Mouse (Mus musculus) myocyte (in vitro differentiated cells): ENCODE results near the gene Syngr1. TPM values are rescaled to one million over a fixed set of nuclear protein-coding genes. Genes with fewer than 3 reads are reported as not detected.

Source experiments
- H3K27me3 ChIP-seq: one replicate; pipeline ENCODE4 v1.6.1; 2011; ENCODE audit not compliant: control insufficient read depth, insufficient read depth, insufficient read length
- H3K36me3 ChIP-seq: one replicate; pipeline ENCODE4 v1.6.1; 2011; ENCODE audit not compliant: control insufficient read depth, insufficient read depth
- H3K4me2 ChIP-seq: one replicate; pipeline ENCODE4 v1.6.1; 2011; ENCODE audit warnings: low read depth, control low read depth
- H3K4me3 ChIP-seq: one replicate; pipeline ENCODE4 v1.5.1; 2011; ENCODE audit warnings: mild to moderate bottlenecking, control low read depth, moderate library complexity
- H3K79me2 ChIP-seq: one replicate; pipeline ENCODE4 v1.6.1; 2011; ENCODE audit not compliant: control insufficient read depth, insufficient read depth
- H3ac ChIP-seq: one replicate; pipeline ENCODE4 v1.6.1; 2011; ENCODE audit not compliant: control insufficient read depth, insufficient read length
- CEBPB ChIP-seq: IDR thresholded peaks from 2 replicates; pipeline ENCODE4 v1.6.1; 2011; ENCODE audit warnings: mild to moderate bottlenecking, moderate library complexity; ENCODE audit not compliant: poor library complexity, insufficient read depth, severe bottlenecking
- E2F4 ChIP-seq: IDR thresholded peaks from one replicate; pipeline ENCODE4 v1.6.1; 2011; ENCODE audit warnings: mild to moderate bottlenecking, control low read depth, moderate library complexity; ENCODE audit not compliant: insufficient read depth
- MAX ChIP-seq: IDR thresholded peaks from one replicate; pipeline ENCODE4 v1.6.1; 2011; ENCODE audit warnings: low read depth, mild to moderate bottlenecking, control low read depth
- MYOD1 ChIP-seq, 3 experiments: IDR thresholded peaks; one replicate each; pipeline ENCODE4 v1.6.1; 2011; ENCODE audit warnings: control low read depth in 2 of 3, low read depth in 2 of 3, mild to moderate bottlenecking in 2 of 3, moderate library complexity in 1 of 3; ENCODE audit not compliant: insufficient read length in 2 of 3, control insufficient read depth in 1 of 3
- MYOG ChIP-seq, 3 experiments: IDR thresholded peaks; one replicate each; pipeline ENCODE4 v1.6.1; 2011; ENCODE audit warnings: control low read depth in 2 of 3, low read depth in 2 of 3, mild to moderate bottlenecking in 2 of 3; ENCODE audit not compliant: insufficient read length in 2 of 3, control insufficient read depth in 1 of 3, insufficient read depth in 1 of 3
- POLR2A ChIP-seq: IDR thresholded peaks from one replicate; pipeline ENCODE4 v1.6.1; 2011; ENCODE audit warnings: low read depth, mild to moderate bottlenecking, control low read depth, moderate library complexity; ENCODE audit not compliant: insufficient read length
- POLR2AphosphoS2 ChIP-seq: IDR thresholded peaks from one replicate; pipeline ENCODE4 v1.6.1; 2011; ENCODE audit warnings: low read depth, control low read depth; ENCODE audit not compliant: insufficient read length
- REST ChIP-seq: IDR thresholded peaks from one replicate; pipeline ENCODE4 v1.6.1; 2011; ENCODE audit warnings: mild to moderate bottlenecking, control low read depth, moderate library complexity; ENCODE audit not compliant: insufficient read depth, insufficient read length
- SRF ChIP-seq: IDR thresholded peaks from one replicate; pipeline ENCODE4 v1.6.1; 2011; ENCODE audit warnings: low read depth; ENCODE audit not compliant: control insufficient read depth, insufficient read length
- TCF12 ChIP-seq: IDR thresholded peaks from one replicate; pipeline ENCODE4 v1.6.1; 2011; ENCODE audit warnings: mild to moderate bottlenecking, control low read depth; ENCODE audit not compliant: poor library complexity, insufficient read depth, severe bottlenecking
- TCF3 ChIP-seq: IDR thresholded peaks from one replicate; pipeline ENCODE4 v1.6.1; 2011; ENCODE audit warnings: low read depth, control low read depth; ENCODE audit not compliant: insufficient read length
- USF1 ChIP-seq: IDR thresholded peaks from one replicate; pipeline ENCODE4 v1.6.1; 2011; ENCODE audit warnings: low read depth, mild to moderate bottlenecking, control low read depth, moderate library complexity
- polyA plus RNA-seq: library from polyadenylated mRNA; unstranded; fragments of >200 nt; fragmentation: generic; extraction: Trizol; gene quantifications from one replicate; pipeline ENCODE4 v1.2.1, GENCODE M21; 2012; ENCODE audit warnings: missing spikeins

Syngr1 gene
- polyA plus RNA-seq, 1 experiment, result 54.7 TPM

- Histone ChIP-seq H3K36me3 (no peaks in the 10 kb centered on the region), H3ac (no peak overlapping the region), H3K79me2 (no peaks in the 10 kb centered on the region), H3K4me2 (no peak overlapping the region), H3K4me3 (no peak overlapping the region), H3K27me3 (no peaks in the 10 kb centered on the region)
- TF ChIP-seq MYOD1 (IDR thresholded peaks at IDR 0.05; ENCODE audit: control insufficient read depth in 1 of 3, insufficient read length in 2 of 3, low read depth in 2 of 3) (no peak), CEBPB (no peak), TCF12 (no peak)
Observed at GRCm38 (mm10) chr15:80100196-80100595, 9.1 kb downstream of the Syngr1 start.

GRCm38 (mm10) chr15:80100871-80101270, 9.7 kb downstream of the Syngr1 start:
- TF ChIP-seq TCF3 (no peak), POLR2A (no peak), MAX (no peak), MYOD1 (IDR thresholded peaks at IDR 0.05; ENCODE audit: control insufficient read depth in 1 of 3, insufficient read length in 2 of 3, low read depth in 2 of 3) (no peak), CEBPB (no peak), USF1 (no peak), POLR2AphosphoS2 (no peak), E2F4 (no peak)
- H3K79me2 ChIP-seq, result no peaks in the 10 kb centered on the region
- H3K4me3 ChIP-seq, result no peak overlapping the region
- H3K27me3 ChIP-seq, result no peaks in the 10 kb centered on the region
- H3ac ChIP-seq, result no peak overlapping the region
- no peaks in the 10 kb centered on the region for H3K36me3 ChIP-seq
- no peak overlapping the region for H3K4me2 ChIP-seq

DNA sequence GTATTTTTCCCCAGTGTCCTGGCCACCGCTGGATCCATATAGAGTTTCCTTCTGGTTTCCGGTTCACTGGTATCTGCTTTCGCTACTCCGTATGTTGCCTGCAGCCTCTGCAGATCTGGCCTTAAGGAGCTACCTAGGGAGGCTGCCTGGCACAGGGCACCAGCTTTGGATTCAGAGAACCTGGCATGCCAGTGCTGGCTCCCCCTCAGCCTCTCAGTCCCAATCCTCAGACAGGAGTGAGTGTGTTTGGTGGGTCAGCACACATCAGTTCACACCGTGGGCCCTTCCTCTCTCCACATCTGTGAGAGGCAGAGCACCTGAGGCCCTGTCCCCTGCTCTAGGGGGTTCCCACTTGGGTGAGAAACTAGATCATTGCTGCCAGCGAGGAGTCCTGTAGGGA, 10.4 kb downstream of the Syngr1 start:
- Histone ChIP-seq H3K79me2 (no peaks in the 10 kb centered on the region), H3K27me3 (no peaks in the 10 kb centered on the region), H3K36me3 (no peaks in the 10 kb centered on the region), H3K4me3 (no peak overlapping the region), H3K4me2 (no peak overlapping the region), H3ac (no peak overlapping the region)
- TF ChIP-seq POLR2AphosphoS2 (no peak), USF1 (no peak), REST (no peak), MYOG (IDR thresholded peaks at IDR 0.05; ENCODE audit: control insufficient read depth in 1 of 3, insufficient read depth in 1 of 3, insufficient read length in 2 of 3, low read depth in 2 of 3) (no peak), TCF3 (no peak), TCF12 (no peak), CEBPB (no peak), MYOD1 (IDR thresholded peaks at IDR 0.05; ENCODE audit: control insufficient read depth in 1 of 3, insufficient read length in 2 of 3, low read depth in 2 of 3) (no peak), E2F4 (no peak), POLR2A (no peak), MAX (no peak), SRF (no peak)

DNA sequence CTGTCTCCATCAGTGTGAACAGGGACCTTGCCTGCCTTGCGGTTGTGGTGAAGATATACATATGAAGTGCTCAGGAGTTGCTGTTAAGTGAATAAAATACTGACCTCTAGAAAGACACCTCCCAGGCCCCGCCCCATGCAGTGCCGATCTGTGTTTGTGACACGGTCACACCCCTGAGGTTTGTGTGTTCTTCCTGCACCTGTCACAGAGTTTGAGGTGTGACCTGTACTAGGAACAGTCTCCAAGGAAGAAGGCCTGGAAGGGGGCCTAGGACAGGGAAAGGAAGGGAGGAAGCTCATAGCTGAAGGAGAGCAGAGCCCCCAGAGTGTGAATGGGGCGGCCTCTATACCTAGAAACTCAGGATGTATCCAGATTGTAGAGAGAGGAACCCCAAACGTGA, 11.4 kb downstream of the Syngr1 start:
- Histone ChIP-seq H3ac (no peak overlapping the region), H3K36me3 (no peaks in the 10 kb centered on the region), H3K4me2 (no peak overlapping the region), H3K4me3 (no peak overlapping the region), H3K27me3 (no peaks in the 10 kb centered on the region), H3K79me2 (no peaks in the 10 kb centered on the region)
- TF ChIP-seq TCF12, result no peak
- TF ChIP-seq MYOD1 (IDR thresholded peaks at IDR 0.05; ENCODE audit: control insufficient read depth in 1 of 3, insufficient read length in 2 of 3, low read depth in 2 of 3), result peak in 1 of 3 experiments; percentile 41
- TF ChIP-seq USF1, result no peak

DNA sequence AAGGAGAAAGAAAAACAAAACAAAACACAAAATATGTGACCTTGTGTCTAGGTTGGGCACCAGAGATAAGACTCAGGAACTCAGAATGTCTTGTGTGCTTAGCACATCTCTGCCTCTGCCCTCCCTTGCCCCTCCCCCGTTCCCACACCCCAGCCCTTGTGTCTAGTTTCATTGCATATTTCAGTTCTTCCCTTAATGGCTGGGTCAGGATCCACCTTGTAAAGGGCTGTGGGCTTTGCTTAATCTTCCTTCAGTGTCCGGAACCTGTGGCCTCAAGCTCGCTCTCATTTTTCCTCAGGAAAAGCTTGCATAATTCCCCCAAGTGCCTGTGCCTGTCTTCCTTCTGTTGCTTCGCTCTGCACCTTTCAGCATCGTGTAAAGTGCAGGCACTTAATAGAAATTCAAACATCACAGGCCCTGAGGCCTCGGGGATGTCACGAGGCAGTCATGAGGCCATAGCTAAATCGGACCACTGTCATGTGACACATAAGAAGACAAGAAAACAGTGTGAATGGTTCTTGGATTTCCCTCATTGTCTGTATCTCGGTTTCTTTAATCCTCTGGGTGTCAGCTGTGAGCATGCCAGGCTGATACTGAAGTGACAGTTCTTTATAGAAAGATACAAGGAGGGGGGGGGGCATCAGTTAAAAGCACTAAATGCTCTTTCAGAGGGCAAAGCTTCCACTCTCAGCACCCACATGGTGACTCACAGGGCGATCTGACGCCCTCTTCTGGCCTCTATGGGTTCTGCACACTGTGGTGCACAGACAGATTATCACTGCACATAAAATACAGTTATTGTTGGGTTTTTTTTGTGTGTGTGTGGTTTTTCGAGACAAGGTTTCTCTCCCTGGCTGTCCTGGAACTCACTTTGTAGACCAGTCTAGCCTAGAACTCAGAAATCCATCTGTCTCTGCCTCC, 14.6 kb downstream of the Syngr1 start:
- H3K36me3 ChIP-seq, result no peaks in the 10 kb centered on the region
- H3K4me2 ChIP-seq, result peak overlapping the region; percentile 40
- H3ac ChIP-seq, result no peak overlapping the region
- H3K27me3 ChIP-seq, result no peaks in the 10 kb centered on the region
- H3K4me3 ChIP-seq, result no peak overlapping the region
- peak; percentile 33 for TF ChIP-seq MAX
- TF ChIP-seq USF1, result peak; percentile 71
- TF ChIP-seq CEBPB, result no peak
- no peaks in the 10 kb centered on the region for H3K79me2 ChIP-seq
